Mouse (Mus musculus): Measurements from ENCODE around the gene Cnih2. TPM values are rescaled to one million over a fixed set of nuclear protein-coding genes. Genes with fewer than 3 reads are reported as not detected.
"Not testable (repeated sequence)": the region's sequence is repeated elsewhere in the genome, so short reads cannot be mapped to it uniquely, and the experiment has no call there.

Gene Cnih2
- polyA plus RNA-seq, 1 experiment from 2014 or later = 348 TPM

GRCm38 (mm10) chr19:5089324-5089723 lies 9.0 kb downstream of the Cnih2 start:
- peak overlapping the region; percentile 94 for H3K4me2 ChIP-seq (replicated peaks)
- no peaks in the 10 kb centered on the region for H3K9me3 ChIP-seq
- H3K36me3 ChIP-seq = peaks cover 35% of the 10 kb centered on the region
- H3K4me3 ChIP-seq = peak overlapping the region; percentile 86
- peaks cover 23% of the 10 kb centered on the region for H3K27me3 ChIP-seq
- peaks cover 49% of the 10 kb centered on the region for H3K4me1 ChIP-seq
- no peak overlapping the region for H3K27ac ChIP-seq (replicated peaks)
- WGBS = 88% methylated on average over 4 of the region's 4 CpGs
- no peak for ATAC-seq (replicated peaks)
- peak overlapping the region; percentile 73 for H3K9ac ChIP-seq (replicated peaks)

- Histone ChIP-seq H3K9ac (replicated peaks) (peak within 1 kb of the TSS; percentile 73), H3K27ac (replicated peaks) (peak within 1 kb of the TSS; percentile 88), H3K36me3 (peaks cover 27% of the 10 kb centered on the region), H3K4me2 (replicated peaks) (peak within 1 kb of the TSS; percentile 94), H3K4me3 (peak within 1 kb of the TSS; percentile 86), H3K27me3 (peaks cover 35% of the 10 kb centered on the region), H3K4me1 (peaks cover 37% of the 10 kb centered on the region), H3K9me3 (no peaks in the 10 kb centered on the region)
- WGBS = under 1% methylated on average over 58 of the region's 58 CpGs
- peak; percentile 93 for ATAC-seq (replicated peaks)
Observed at GRCm38 (mm10) chr19:5087884-5088728, 10.2 kb downstream of the Cnih2 start, which contains the start of gene Yif1a. Gene Yif1a, plus strand, starts transcription at chr19:5088538.

GRCm38 (mm10) chr19:5086533-5086932 lies 11.8 kb downstream of the Cnih2 start:
- not testable (repeated sequence) for H3K4me2 ChIP-seq (replicated peaks); H3K4me3 ChIP-seq; H3K27ac ChIP-seq (replicated peaks); H3K9ac ChIP-seq (replicated peaks); ATAC-seq (replicated peaks); H3K9me3 ChIP-seq
- Histone ChIP-seq H3K27me3 (peaks cover 51% of the 10 kb centered on the region), H3K36me3 (peaks cover 11% of the 10 kb centered on the region), H3K4me1 (peaks cover 34% of the 10 kb centered on the region)
- WGBS = 55% methylated on average over 4 of the region's 4 CpGs

GRCm38 (mm10) chr19:5085145-5085863 lies 13.0 kb downstream of the Cnih2 start, which contains the start of gene Tmem151a:
Gene Tmem151a, minus strand, starts transcription at chr19:5085531.
- Histone ChIP-seq H3K27me3 (peaks cover 63% of the 10 kb centered on the region), H3K27ac (replicated peaks) (no peak within 1 kb of the TSS), H3K4me2 (replicated peaks) (peak within 1 kb of the TSS; percentile 93), H3K4me3 (peak within 1 kb of the TSS; percentile 64), H3K36me3 (peaks cover under 1% of the 10 kb centered on the region; the same call in 1 of the 2 replicates), H3K4me1 (peaks cover 34% of the 10 kb centered on the region), H3K9me3 (no peaks in the 10 kb centered on the region), H3K9ac (replicated peaks) (peak within 1 kb of the TSS; percentile 66)
- no peak for ATAC-seq (replicated peaks)
- under 1% methylated on average over 60 of the region's 69 CpGs for WGBS

- H3K27me3 ChIP-seq = peaks cover 66% of the 10 kb centered on the region
- WGBS = 3% methylated on average over 15 of the region's 15 CpGs
Observed at GRCm38 (mm10) chr19:5084834-5085144, 13.5 kb downstream of the Cnih2 start.

GRCm38 (mm10) chr19:5083961-5084833 lies 14.1 kb downstream of the Cnih2 start:
- no peaks in the 10 kb centered on the region for H3K9me3 ChIP-seq
- H3K4me2 ChIP-seq (replicated peaks) = peak overlapping the region; percentile 93
- WGBS = 63% methylated on average over 3 of the region's 3 CpGs
- peaks cover 66% of the 10 kb centered on the region for H3K27me3 ChIP-seq
- ATAC-seq (replicated peaks) = no peak
- H3K36me3 ChIP-seq = no peaks in the 10 kb centered on the region
- no peak overlapping the region for H3K27ac ChIP-seq (replicated peaks)
- peaks cover 30% of the 10 kb centered on the region for H3K4me1 ChIP-seq
- H3K4me3 ChIP-seq = peak overlapping the region; percentile 64
- H3K9ac ChIP-seq (replicated peaks) = peak overlapping the region; percentile 66; the same call in 1 of the 2 replicates

More at GRCm38 (mm10) chr19:5084834-5085144, 13.5 kb downstream of the Cnih2 start:
- Histone ChIP-seq H3K36me3 (no peaks in the 10 kb centered on the region; the same call in 1 of the 2 replicates), H3K27ac (replicated peaks) (no peak overlapping the region), H3K9ac (replicated peaks) (peak overlapping the region; percentile 66), H3K9me3 (no peaks in the 10 kb centered on the region), H3K4me3 (peak overlapping the region; percentile 64), H3K4me2 (replicated peaks) (peak overlapping the region; percentile 93), H3K4me1 (peaks cover 34% of the 10 kb centered on the region)
- no peak for ATAC-seq (replicated peaks)

- Histone ChIP-seq H3K36me3 (no peaks in the 10 kb centered on the region), H3K9ac (replicated peaks) (no peak overlapping the region), H3K27me3 (peaks cover 66% of the 10 kb centered on the region), H3K4me2 (replicated peaks) (no peak overlapping the region), H3K9me3 (no peaks in the 10 kb centered on the region), H3K4me3 (no peak overlapping the region), H3K27ac (replicated peaks) (no peak overlapping the region), H3K4me1 (peaks cover 21% of the 10 kb centered on the region)
- 76% methylated on average over 24 of the region's 24 CpGs for WGBS
- no peak for ATAC-seq (replicated peaks)
Observed at GRCm38 (mm10) chr19:5082596-5082995, 15.7 kb downstream of the Cnih2 start.

- no peak overlapping the region for H3K4me2 ChIP-seq (replicated peaks)
- H3K9ac ChIP-seq (replicated peaks) = no peak overlapping the region
- ATAC-seq (replicated peaks) = no peak
- H3K4me1 ChIP-seq = peaks cover 15% of the 10 kb centered on the region
- H3K27me3 ChIP-seq = peaks cover 66% of the 10 kb centered on the region
- H3K36me3 ChIP-seq = no peaks in the 10 kb centered on the region
- H3K27ac ChIP-seq (replicated peaks) = no peak overlapping the region
- H3K9me3 ChIP-seq = no peaks in the 10 kb centered on the region
- WGBS = 67% methylated on average over 17 of the region's 18 CpGs
- H3K4me3 ChIP-seq = no peak overlapping the region
Observed at GRCm38 (mm10) chr19:5082005-5082404, 16.3 kb downstream of the Cnih2 start.

GRCm38 (mm10) chr19:5079279-5079678 lies 19.0 kb downstream of the Cnih2 start:
- H3K27me3 ChIP-seq = peaks cover 42% of the 10 kb centered on the region

GRCm38 (mm10) chr19:5073518-5073917 lies 24.8 kb downstream of the Cnih2 start:
- ATAC-seq (replicated peaks) = no peak
- Histone ChIP-seq H3K9ac (replicated peaks) (no peak overlapping the region), H3K36me3 (no peaks in the 10 kb centered on the region), H3K4me2 (replicated peaks) (no peak overlapping the region), H3K27me3 (no peaks in the 10 kb centered on the region; the same call in 1 of the 2 replicates), H3K9me3 (no peaks in the 10 kb centered on the region), H3K4me1 (peaks cover 26% of the 10 kb centered on the region), H3K27ac (replicated peaks) (no peak overlapping the region), H3K4me3 (no peak overlapping the region)
- 46% methylated on average over 5 of the region's 5 CpGs for WGBS

More at GRCm38 (mm10) chr19:5079279-5079678, 19.0 kb downstream of the Cnih2 start:
- H3K9ac ChIP-seq (replicated peaks) = no peak overlapping the region
- H3K36me3 ChIP-seq = no peaks in the 10 kb centered on the region
- H3K27ac ChIP-seq (replicated peaks) = no peak overlapping the region
- no peaks in the 10 kb centered on the region for H3K4me1 ChIP-seq
- 96% methylated on average over 1 of the region's 1 CpGs for WGBS
- H3K4me2 ChIP-seq (replicated peaks) = no peak overlapping the region
- H3K9me3 ChIP-seq = no peaks in the 10 kb centered on the region
- H3K4me3 ChIP-seq = no peak overlapping the region
- no peak for ATAC-seq (replicated peaks)

GRCm38 (mm10) chr19:5073028-5073427 lies 25.3 kb downstream of the Cnih2 start:
- Histone ChIP-seq H3K9me3 (no peaks in the 10 kb centered on the region), H3K9ac (replicated peaks) (no peak overlapping the region), H3K4me2 (replicated peaks) (peak overlapping the region; percentile 66), H3K27me3 (no peaks in the 10 kb centered on the region; the same call in 1 of the 2 replicates), H3K27ac (replicated peaks) (no peak overlapping the region), H3K36me3 (no peaks in the 10 kb centered on the region), H3K4me3 (peak overlapping the region; percentile 24), H3K4me1 (peaks cover 31% of the 10 kb centered on the region)
- no peak; the same call in 1 of the 2 replicates for ATAC-seq (replicated peaks)
- WGBS = 1% methylated on average over 15 of the region's 15 CpGs
